Mouse (Mus musculus) MEL (cell line): ENCODE measurements around the gene P4ha2.

ENCODE experiments used
- CTCF ChIP-seq, 3 experiments: IDR thresholded peaks in 2 of 3; conservative IDR thresholded peaks in 1 of 3; 2 replicates each; pipeline ENCODE4 v1.5.1; 2011 to 2012; ENCODE audit warnings: low read length in 3 of 3, low read depth in 2 of 3, mild to moderate bottlenecking in 2 of 3, improper control_type of control experiment in 1 of 3, inconsistent platforms in 1 of 3, mixed read lengths in 1 of 3, moderate library complexity in 1 of 3; ENCODE audit not compliant: control insufficient read depth in 1 of 3, insufficient read depth in 1 of 3, poor library complexity in 1 of 3, severe bottlenecking in 1 of 3
- ELF1 ChIP-seq: IDR thresholded peaks from 2 replicates; pipeline ENCODE4 v1.6.1; 2014; ENCODE audit warnings: low read depth, mild to moderate bottlenecking, inconsistent platforms, low read length, improper control_type of control experiment, moderate library complexity
- GATA1 ChIP-seq: IDR thresholded peaks from 2 replicates; pipeline ENCODE4 v1.6.1; 2011; ENCODE audit warnings: low read depth, low read length, improper control_type of control experiment
- MAX ChIP-seq: IDR thresholded peaks from 2 replicates; pipeline ENCODE4 v1.6.1; 2011; ENCODE audit warnings: low read length, improper control_type of control experiment
- MYB ChIP-seq: IDR thresholded peaks from 2 replicates; pipeline ENCODE4 v1.6.1; 2011; ENCODE audit warnings: mild to moderate bottlenecking, low read depth, low read length, improper control_type of control experiment
- POLR2A ChIP-seq, 2 experiments: IDR thresholded peaks; 2 replicates each; pipeline ENCODE4 v1.6.1; 2011 to 2012; ENCODE audit warnings: low read length in 2 of 2, mild to moderate bottlenecking in 2 of 2, control low read depth in 1 of 2, improper control_type of control experiment in 1 of 2, low read depth in 1 of 2, moderate library complexity in 1 of 2; ENCODE audit not compliant: control insufficient read depth in 1 of 2, insufficient read depth in 1 of 2, poor library complexity in 1 of 2
- SIN3A ChIP-seq: IDR thresholded peaks from 2 replicates; pipeline ENCODE4 v1.6.1; 2012; ENCODE audit warnings: low read length, improper control_type of control experiment, inconsistent platforms
- TCF12 ChIP-seq: IDR thresholded peaks from 2 replicates; pipeline ENCODE4 v1.6.1; 2014; ENCODE audit warnings: low read depth, mild to moderate bottlenecking, inconsistent platforms, low read length, improper control_type of control experiment, moderate library complexity
- ZC3H11A ChIP-seq: IDR thresholded peaks from 2 replicates; pipeline ENCODE4 v1.6.1; 2012; ENCODE audit warnings: low read depth, mild to moderate bottlenecking, inconsistent platforms, low read length, improper control_type of control experiment

- TF ChIP-seq CTCF (IDR thresholded peaks at IDR 0.05 in 2 of 3, conservative IDR thresholded peaks at IDR 0.05 in 1 of 3; ENCODE audit: control insufficient read depth in 1 of 3, insufficient read depth in 1 of 3, low read depth in 2 of 3, low read length in 3 of 3, poor library complexity in 1 of 3, severe bottlenecking in 1 of 3) (no peak), GATA1 (no peak), ELF1 (no peak), MAX (no peak), POLR2A (IDR thresholded peaks at IDR 0.05; ENCODE audit: control insufficient read depth in 1 of 2, insufficient read depth in 1 of 2, low read depth in 1 of 2, low read length in 2 of 2, poor library complexity in 1 of 2) (no peak), MYB (no peak), SIN3A (no peak), ZC3H11A (no peak), TCF12 (no peak)
Measured at GRCm38 (mm10) chr11:54090091-54090879, 9.6 kb upstream of the P4ha2 start.
